Comparison of ENCODE assay signal across 8 mouse cellular contexts in genomic region chr5:139129572-139130151, GRCm38 (mm10). TPM values are rescaled to one million over a fixed set of nuclear protein-coding genes. Genes with fewer than 3 reads are reported as not detected.
DNase-seq lines count a peak whose midpoint lies in the region; ATAC-seq and TF ChIP-seq lines count a peak whose summit lies in the region.

No protein-coding gene starts in this region.

- DNase-seq in lung, adult 2 months, result no peak
- no peak for DNase-seq in lung, postnatal 14 days
- peak; percentile 88 for DNase-seq in cerebellum, adult 9-10 months
- peak; percentile 63 for DNase-seq in left cerebral cortex, adult 2 months (ENCODE audit: extremely low spot score in 1 of 2, low spot score in 2 of 2)
- DNase-seq in urinary bladder, postnatal 36 days (ENCODE audit: low spot score in 2 of 2), result no peak

- H3K4me2 ChIP-seq in midbrain, embryonic 15.5 days, result peak overlapping the region; percentile 83

- H3K27ac ChIP-seq in left cerebral cortex, adult 2 months, result peak overlapping the region; percentile 98
- peak overlapping the region; percentile 86 for H3K27ac ChIP-seq in midbrain, embryonic 15.5 days

- intact Hi-C loops in left cerebral cortex, adult 2 months (cut with DNase I), result loop anchor here (2.0 kb wide), 1 partner anchor 17 kb away; no protein-coding TSS in a partner anchor

- TF ChIP-seq CTCF in lung, adult 2 months (IDR thresholded peaks at IDR 0.05; ENCODE audit: insufficient read depth, low read length), result no peak
- no peak for TF ChIP-seq CTCF in left cerebral cortex, adult 2 months (IDR thresholded peaks at IDR 0.05)

- peak; percentile 56 for ATAC-seq in frontal cortex, adult (ENCODE audit: low TSS enrichment)
- peak; percentile 92 for ATAC-seq in midbrain, embryonic 15.5 days (replicated peaks)
- no peak for ATAC-seq in erythroid progenitor cell, adult 5-6 weeks (replicated peaks; ENCODE audit: low FRiP score, poor library complexity, severe bottlenecking)

- no peaks in the 10 kb centered on the region for H3K27me3 ChIP-seq in midbrain, embryonic 15.5 days (replicated peaks)

- H3K9ac ChIP-seq in midbrain, embryonic 15.5 days, result peak overlapping the region; percentile 74

- peak overlapping the region; percentile 46 for H3K4me3 ChIP-seq in lung, adult 2 months (replicated peaks; ENCODE audit: extremely low read depth, low read depth, low read length)
- peak overlapping the region; percentile 64 for H3K4me3 ChIP-seq in left cerebral cortex, adult 2 months
- peak overlapping the region; percentile 52 for H3K4me3 ChIP-seq in midbrain, embryonic 15.5 days

- no peaks in the 10 kb centered on the region for H3K9me3 ChIP-seq in midbrain, embryonic 15.5 days

- H3K4me1 ChIP-seq in lung, adult 2 months (ENCODE audit: control insufficient read depth, insufficient read depth, low read length), result no peaks in the 10 kb centered on the region
- H3K4me1 ChIP-seq in midbrain, embryonic 15.5 days, result peaks cover 22% of the 10 kb centered on the region

- no peak for TF ChIP-seq POLR2A in lung, adult 2 months (IDR thresholded peaks at IDR 0.05; ENCODE audit: borderline replicate concordance, extremely low read depth, low read depth, low read length)

- 6% methylated on average over 49 of the region's 55 CpGs for WGBS in lung, adult 2 months
- WGBS in midbrain, embryonic 15.5 days, result 2% methylated on average over 43 of the region's 55 CpGs

- H3K36me3 ChIP-seq in midbrain, embryonic 15.5 days (replicated peaks), result peaks cover 6% of the 10 kb centered on the region; the same call in 1 of the 2 replicates

RNA-seq across cellular contexts. Expression of gene Prkar1b, which starts 20.1 kb away (rescaled TPM):
- polyA plus RNA-seq in lung, adult 2 months (2012; rRNA removed), result 18.8 and 19.5 TPM in 2 replicates
- total RNA-seq in left cerebral cortex, adult 2 months (2021), result 100 to 1,000 TPM; 767 to 781 TPM
- 303 and 316 TPM in 2 replicates for polyA plus RNA-seq in midbrain, embryonic 15.5 days (2015; fragmentation: Nextera tagmentation; extraction: Ambion mirVana)
- 0.72 TPM in 1 of 2 replicates, not detected in the other for total RNA-seq in erythroid progenitor cell, adult 5-6 weeks (2015; ENCODE audit: low replicate concordance)
- total RNA-seq in erythroid progenitor cell, adult 5-6 weeks (2017; ENCODE audit: low replicate concordance), result 0.08 TPM in 1 of 2 replicates, not detected in the other

RNA-seq across cellular contexts. Expression of gene Dnaaf5, which starts 20.4 kb away (rescaled TPM):
- polyA plus RNA-seq in lung, adult 2 months (2012; rRNA removed), result 24.5 and 25.6 TPM in 2 replicates
- total RNA-seq in left cerebral cortex, adult 2 months (2021), result 1 to 10 TPM; 7.4 to 8.2 TPM
- 4.6 and 5.1 TPM in 2 replicates for polyA plus RNA-seq in midbrain, embryonic 15.5 days (2015; fragmentation: Nextera tagmentation; extraction: Ambion mirVana)
- total RNA-seq in erythroid progenitor cell, adult 5-6 weeks (2015; ENCODE audit: low replicate concordance), result 1.7 and 1.8 TPM in 2 replicates
- total RNA-seq in erythroid progenitor cell, adult 5-6 weeks (2017; ENCODE audit: low replicate concordance), result 2.6 and 3.6 TPM in 2 replicates

Comparison
In these comparisons a context has a peak if more than half of its experiments do, and no peak if none do; other contexts are left out.
1. DNase-seq: peak in cerebellum, adult 9-10 months (single experiment) and left cerebral cortex, adult 2 months (2 of 2); none in lung, adult 2 months (single experiment), lung, postnatal 14 days (single experiment) and urinary bladder, postnatal 36 days (0 of 2).
2. RNA of gene Prkar1b, which starts 20.1 kb away (total RNA-seq): 767 to 781 TPM in left cerebral cortex, adult 2 months; 0.08 to 0.72 TPM in erythroid progenitor cell, adult 5-6 weeks; every median in the first group is over 100 times any median in the second.
3. Peak in every context shown above with its lines, with median percentiles within 50 percentile points of each other: H3K4me3 ChIP-seq.